Mouse (Mus musculus): ENCODE measurements around the gene Tomm22.

The Tomm22 gene

GRCm38 (mm10) chr15:79686046-79686869, 15.6 kb downstream of the Tomm22 start:
- DNase-seq (ENCODE audit: low read depth, low spot score), result no peak

- no peak for DNase-seq (ENCODE audit: low read depth, low spot score)
Measured at GRCm38 (mm10) chr15:79687175-79687574, 16.5 kb downstream of the Tomm22 start.

GRCm38 (mm10) chr15:79687646-79688267, 17.1 kb downstream of the Tomm22 start, which contains the start of gene Josd1:
Gene Josd1, minus strand, starts transcription at chr15:79687919.
- peak; percentile 93 for DNase-seq (ENCODE audit: low read depth, low spot score)

GRCm38 (mm10) chr15:79688268-79688956, 17.8 kb downstream of the Tomm22 start:
- no peak for DNase-seq (ENCODE audit: low read depth, low spot score)

GRCm38 (mm10) chr15:79689662-79690425, 19.2 kb downstream of the Tomm22 start:
- DNase-seq (ENCODE audit: low read depth, low spot score), result no peak

- DNase-seq (ENCODE audit: low read depth, low spot score), result peak; percentile 100
Measured at GRCm38 (mm10) chr15:79690426-79691022, 19.9 kb downstream of the Tomm22 start, which contains the start of gene Gtpbp1. Gene Gtpbp1, plus strand, starts transcription at chr15:79690845.

GRCm38 (mm10) chr15:79691023-79691508, 20.4 kb downstream of the Tomm22 start:
- no peak for DNase-seq (ENCODE audit: low read depth, low spot score)

GRCm38 (mm10) chr15:79692334-79692733, 21.7 kb downstream of the Tomm22 start:
- DNase-seq (ENCODE audit: low read depth, low spot score), result no peak

GRCm38 (mm10) chr15:79693740-79694139, 23.1 kb downstream of the Tomm22 start:
- DNase-seq (ENCODE audit: low read depth, low spot score), result no peak

- DNase-seq (ENCODE audit: low read depth, low spot score), result no peak
Measured at GRCm38 (mm10) chr15:79694512-79694911, 23.9 kb downstream of the Tomm22 start.

GRCm38 (mm10) chr15:79695516-79695915, 24.9 kb downstream of the Tomm22 start:
- no peak for DNase-seq (ENCODE audit: low read depth, low spot score)

GRCm38 (mm10) chr15:79696508-79696907, 25.8 kb downstream of the Tomm22 start:
- no peak for DNase-seq (ENCODE audit: low read depth, low spot score)

GRCm38 (mm10) chr15:79697011-79697410, 26.4 kb downstream of the Tomm22 start:
- no peak for DNase-seq (ENCODE audit: low read depth, low spot score)

GRCm38 (mm10) chr15:79697558-79698187, 27.0 kb downstream of the Tomm22 start:
- DNase-seq (ENCODE audit: low read depth, low spot score), result no peak

GRCm38 (mm10) chr15:79706603-79707214, 36.0 kb downstream of the Tomm22 start:
- no peak for DNase-seq (ENCODE audit: low read depth, low spot score)

GRCm38 (mm10) chr15:79708229-79708822, 37.7 kb downstream of the Tomm22 start:
- no peak for DNase-seq (ENCODE audit: low read depth, low spot score)

GRCm38 (mm10) chr15:79715646-79716045, 45.0 kb downstream of the Tomm22 start:
- no peak for DNase-seq (ENCODE audit: low read depth, low spot score)

GRCm38 (mm10) chr15:79716710-79717109, 46.0 kb downstream of the Tomm22 start:
- DNase-seq (ENCODE audit: low read depth, low spot score), result no peak

GRCm38 (mm10) chr15:79720267-79720666, 49.6 kb downstream of the Tomm22 start:
- DNase-seq (ENCODE audit: low read depth, low spot score), result no peak

GRCm38 (mm10) chr15:79720796-79721195, 50.1 kb downstream of the Tomm22 start:
- no peak for DNase-seq (ENCODE audit: low read depth, low spot score)
